Mouse (Mus musculus): Measurements from ENCODE around the gene Pnmal1.

Pnmal1 gene

DNA sequence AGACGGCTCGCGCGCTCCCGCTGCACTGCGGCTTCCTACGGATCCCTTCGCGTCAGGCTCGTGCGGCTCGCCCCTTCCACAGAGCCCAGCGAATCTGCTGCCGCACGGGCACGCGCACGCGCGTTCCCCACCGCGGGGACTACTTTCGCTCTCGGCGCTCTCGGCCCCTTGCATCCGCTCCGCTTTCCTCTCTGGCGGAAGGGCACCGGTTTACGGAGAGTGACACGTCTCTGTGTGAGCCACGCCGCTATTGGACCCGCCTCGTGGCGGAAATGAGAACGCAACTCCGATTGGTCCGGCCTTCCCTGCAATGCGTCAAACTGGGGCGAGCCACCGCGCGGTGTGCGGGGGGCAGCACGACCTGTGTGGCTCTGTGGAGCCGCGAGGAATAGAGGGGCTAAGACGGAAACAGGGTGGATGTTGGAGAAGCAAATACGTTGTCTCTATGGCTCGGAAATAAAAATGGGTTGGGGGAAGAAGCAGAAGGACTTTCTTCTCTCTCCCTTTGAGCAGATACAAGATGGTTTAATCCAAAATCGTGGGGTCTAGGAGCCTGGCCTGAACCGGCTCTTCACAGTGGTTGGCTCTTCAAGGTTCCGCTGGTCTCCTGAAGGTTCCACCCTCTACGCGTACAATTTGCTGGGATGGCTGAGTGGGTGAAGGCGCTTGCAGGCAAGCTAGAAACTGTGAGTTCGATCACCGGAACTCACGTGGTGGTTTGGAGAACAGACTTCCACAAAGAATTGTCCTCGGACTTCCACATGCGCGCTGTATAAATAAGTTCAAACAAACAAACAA is 35.2 kb upstream of the Pnmal1 start, which contains the start of gene Calm3:
Calm3 (minus strand) TSS at position 78 of the 798 bp plus-strand sequence.
- DNase-seq = peak; percentile 99 to 100

DNA sequence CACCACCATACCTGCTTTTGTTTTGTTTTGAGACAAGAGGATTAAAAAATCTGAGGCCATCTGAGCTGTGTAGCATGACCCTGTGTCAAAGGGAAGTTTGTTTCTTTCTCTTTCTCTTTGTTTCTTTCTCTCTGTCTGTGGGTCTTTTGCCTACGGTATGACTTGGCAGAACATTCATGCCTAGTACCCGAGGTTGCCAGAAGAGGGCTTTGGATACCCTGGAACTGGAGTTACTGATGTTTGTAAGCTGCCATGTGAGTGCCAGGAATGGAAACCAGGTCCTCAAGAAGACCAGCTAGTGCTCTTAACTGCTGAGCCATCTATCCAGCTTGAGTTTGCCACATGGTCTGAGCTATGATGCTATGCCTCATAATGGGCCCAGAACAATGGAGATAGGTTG is 31.1 kb upstream of the Pnmal1 start:
- no peak for DNase-seq

DNA sequence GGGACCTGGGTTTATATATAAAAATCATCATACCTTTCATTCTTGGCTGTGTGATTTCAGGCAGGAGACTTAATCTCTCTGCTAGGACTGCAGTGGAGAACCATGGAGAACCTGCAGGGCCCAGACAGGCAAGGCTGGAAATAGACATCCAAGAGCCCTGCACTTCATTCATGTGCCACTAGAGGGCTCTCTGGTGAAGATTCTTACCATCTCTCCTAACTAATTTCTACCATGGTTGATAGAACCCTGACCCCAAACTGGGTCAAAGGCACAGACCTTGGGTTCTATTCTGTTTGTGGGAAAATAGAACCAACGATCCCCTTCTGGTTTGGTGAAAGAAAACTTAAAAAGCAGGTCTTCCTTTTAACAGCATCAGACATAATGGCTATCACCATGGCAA is 28.6 kb upstream of the Pnmal1 start:
- peak; percentile 82 to 86 for DNase-seq

DNA sequence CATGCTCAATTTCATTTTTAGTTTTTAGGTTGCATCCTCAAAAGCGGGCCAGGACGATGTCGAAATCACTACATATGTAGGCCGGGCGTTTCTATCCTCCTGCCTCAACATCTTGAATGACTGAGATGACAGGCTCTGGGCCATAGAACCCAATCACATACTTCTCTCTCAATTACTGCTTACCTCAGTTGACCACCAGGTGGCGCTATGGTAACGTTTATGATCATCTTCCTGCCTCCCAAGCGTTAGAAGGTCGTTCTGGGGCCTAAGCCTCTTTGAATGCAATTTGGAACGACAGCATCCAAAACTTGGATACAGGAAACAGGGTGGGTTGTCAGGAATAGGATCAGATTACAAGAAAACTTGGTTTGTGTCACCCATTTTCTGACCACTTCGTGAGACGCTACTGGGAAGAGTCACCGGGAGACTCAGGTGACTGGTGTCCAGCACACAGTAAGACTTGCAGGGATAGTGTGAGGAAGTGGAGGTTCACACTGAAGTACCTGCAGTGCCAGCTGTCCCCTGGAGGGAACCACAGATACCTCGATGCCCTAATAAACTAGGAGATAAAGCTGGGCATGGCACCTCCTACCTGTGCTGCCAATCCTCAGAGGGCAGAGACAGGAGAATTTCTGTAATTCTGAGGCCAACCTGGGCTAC is 27.4 kb upstream of the Pnmal1 start:
- peak; percentile 88 to 89 for DNase-seq

DNA sequence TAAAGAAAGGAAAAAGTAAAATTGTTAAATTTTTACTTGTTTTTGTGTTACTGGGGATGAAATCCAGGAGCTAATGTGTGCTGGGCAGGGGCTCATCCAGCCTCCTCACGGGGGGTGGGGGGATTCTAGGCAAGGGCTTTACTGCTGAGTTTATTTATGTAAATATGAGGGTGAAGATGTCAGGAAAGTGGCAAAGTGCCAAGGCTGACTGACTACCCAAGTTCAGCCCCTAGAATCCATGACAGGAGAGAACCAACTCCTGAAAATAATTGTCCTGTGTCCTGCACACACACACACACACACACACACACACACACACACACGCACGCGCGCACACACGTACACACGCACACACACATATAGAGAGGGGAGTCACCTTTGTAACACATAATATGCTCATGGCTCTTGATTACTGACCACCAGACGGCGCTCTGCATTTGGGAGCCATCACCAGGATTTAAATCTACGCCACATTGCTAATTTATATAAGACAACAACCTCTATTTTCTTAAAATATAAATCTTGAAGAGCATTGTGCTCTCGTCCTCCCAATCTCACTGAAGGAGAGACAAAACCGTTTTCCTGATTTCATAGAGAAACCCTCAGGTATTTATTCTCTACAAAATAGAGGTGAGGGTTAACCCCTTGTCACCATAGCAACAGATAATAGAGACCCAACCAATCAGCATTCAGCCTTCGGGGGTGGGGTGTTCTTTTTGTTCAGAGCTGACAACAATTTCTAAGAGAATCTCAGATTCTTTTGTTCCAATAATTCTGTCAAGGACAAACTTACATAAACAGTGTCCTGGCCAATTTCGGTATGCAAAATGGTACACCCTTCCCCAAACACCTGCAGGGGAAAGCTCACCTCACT is 26.5 kb upstream of the Pnmal1 start:
- peak; percentile 75 to 79 for DNase-seq

DNA sequence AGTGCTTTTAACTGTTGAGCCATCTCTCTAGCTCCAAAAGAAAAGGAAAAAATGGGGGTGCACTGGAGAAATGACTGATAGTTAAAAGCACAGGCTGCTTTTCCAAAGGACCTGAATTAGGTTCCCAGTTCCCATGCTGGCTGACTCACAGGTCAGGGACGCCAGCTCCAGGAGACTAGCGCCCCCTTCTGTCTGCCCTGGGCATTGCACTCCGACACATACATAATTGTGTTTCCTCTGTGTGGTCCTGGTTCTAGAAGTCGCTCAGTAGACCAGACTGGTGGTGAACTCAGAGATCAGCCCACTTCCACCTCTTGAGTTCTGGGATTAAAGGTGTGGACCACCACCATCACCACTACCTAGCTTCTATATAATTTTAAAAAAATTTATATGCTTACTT is 22.2 kb upstream of the Pnmal1 start:
- peak in 1 of 2 experiments; percentile 47 for DNase-seq

DNA sequence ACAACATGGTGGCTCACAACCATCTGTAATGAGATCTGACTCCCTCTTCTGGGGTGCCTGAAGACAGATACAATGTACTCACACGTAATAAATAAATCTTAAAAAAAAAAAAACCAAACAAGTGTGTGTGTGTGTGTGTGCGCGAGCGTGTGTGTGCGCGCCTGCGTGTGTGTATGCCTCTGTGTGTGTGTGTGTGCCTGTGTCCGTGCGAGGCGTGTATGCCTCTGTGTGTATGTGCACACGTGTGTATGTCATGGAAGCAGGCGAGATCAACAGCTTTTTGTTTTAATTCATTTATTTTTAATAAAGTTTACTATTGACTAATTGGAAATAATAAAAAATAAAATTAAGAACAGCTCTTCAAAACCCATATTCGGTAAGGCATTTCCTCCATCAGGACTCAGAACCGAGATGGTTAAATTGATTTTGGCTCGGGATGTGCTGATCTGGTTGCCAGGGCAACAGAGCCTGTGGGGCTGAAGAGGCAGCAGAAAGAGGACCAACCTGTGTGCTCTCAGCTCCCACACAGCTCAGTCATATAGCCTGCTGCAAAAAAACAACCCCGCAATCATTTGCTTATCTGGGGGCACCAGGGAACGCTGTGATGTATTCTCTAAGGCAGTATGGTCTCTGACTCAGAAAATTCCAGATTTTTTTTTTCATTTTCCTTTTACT is 21.2 kb upstream of the Pnmal1 start:
- DNase-seq = peak in 1 of 2 experiments; percentile 27

DNA sequence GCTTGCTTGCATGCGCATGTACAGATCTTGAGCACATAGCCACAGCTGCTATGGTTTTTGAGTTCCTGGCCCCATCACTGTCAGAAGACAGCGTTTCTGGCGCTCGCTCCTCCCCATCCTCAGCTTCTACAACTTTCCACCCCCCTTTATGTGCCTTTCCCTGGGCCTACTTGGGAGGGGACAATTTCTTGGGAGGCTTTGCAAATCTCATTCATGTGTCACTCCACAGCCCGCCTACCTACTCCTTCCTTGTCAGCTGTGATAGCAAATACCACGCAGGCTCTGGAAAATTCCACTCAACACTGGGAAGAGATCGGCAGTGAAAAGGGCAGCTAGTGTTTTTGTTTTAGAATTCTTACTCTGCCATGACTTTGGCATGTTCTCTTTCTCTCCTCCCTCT is 19.2 kb upstream of the Pnmal1 start:
- peak; percentile 27 to 50 for DNase-seq

DNA sequence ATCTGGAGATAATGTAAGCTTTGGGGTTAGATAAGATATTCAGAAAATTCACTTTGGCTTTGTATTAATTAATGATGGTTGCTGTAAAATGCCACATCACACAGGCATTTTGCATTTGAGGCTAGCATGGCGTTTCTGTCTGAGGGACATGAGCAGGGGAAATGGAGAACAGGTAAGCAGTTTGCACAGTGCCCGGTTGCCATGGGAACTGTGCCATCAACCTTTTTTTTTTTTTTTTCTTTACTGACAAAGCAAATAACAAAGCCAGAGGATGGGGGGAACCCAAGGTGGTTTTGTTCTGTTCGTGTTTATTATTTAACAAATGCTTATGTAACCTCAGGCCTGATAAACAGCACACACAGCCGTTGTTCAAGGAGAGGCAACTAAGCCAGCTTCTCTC is 16.6 kb upstream of the Pnmal1 start:
- DNase-seq = no peak

DNA sequence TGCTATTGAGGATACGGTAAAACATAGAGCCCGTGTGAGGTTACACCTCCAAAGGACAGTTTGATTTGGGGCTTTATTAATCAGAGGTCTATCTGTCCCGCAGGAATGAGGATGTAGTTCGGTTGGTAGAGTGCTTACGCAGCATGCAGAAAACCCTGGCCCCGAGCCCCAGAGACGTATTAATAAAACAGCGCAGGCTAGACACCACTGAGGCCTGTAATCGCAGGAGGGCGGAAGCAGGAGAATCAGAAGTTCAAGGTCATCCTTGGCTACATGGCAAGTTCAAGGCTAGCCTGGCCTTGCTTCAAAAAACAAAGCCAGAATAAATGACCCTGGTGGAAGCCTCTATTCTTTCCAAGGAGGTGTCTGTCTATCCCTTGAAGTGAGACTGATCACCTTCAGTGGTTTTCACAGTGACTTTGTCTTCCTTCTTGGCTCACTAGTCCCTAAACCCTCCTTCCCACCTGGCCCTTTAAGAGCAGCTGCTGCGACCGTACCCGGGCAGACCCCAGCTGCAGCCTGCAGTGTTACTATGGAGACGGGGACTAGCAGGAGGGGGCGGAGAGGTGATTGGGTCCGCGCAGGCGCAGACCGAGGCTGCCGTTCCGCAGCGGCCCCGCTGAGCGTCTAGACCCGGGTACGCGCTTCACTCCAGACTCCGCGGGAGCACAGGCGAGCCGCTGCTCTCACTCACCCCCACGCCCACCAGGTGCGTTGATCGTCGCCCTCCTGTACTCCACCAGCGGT is 15.2 kb upstream of the Pnmal1 start, which contains the start of gene Pnmal2:
Pnmal2 (plus strand) TSS at position 622 of the 747 bp plus-strand sequence.
- DNase-seq = peak; percentile 90 to 94

DNA sequence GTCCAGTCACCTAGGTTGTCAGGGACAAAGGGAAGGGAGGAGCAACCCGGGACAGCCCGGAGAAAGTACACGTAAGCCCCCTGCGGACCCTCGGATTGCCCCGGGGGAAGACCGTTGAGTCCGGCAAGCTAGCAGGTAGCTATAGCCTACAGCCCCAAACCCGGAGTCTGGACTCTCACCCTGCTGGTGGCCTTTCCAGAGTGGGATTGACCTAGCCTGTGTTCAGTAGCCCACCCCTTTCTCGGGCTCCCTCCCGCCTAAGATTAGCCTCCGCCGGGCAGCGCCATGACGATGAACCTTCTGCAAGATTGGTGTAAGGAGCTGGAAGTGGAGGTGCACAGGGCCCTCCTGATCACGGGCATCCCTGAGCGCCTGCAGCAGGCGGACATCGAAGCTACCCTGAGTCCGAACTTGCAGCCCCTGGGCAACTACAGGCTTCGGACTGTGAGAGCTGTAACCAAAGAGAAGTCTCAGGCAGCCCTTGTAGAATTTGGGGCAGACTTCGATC is 14.6 kb upstream of the Pnmal1 start:
- DNase-seq = peak in 1 of 2 experiments; percentile 39

DNA sequence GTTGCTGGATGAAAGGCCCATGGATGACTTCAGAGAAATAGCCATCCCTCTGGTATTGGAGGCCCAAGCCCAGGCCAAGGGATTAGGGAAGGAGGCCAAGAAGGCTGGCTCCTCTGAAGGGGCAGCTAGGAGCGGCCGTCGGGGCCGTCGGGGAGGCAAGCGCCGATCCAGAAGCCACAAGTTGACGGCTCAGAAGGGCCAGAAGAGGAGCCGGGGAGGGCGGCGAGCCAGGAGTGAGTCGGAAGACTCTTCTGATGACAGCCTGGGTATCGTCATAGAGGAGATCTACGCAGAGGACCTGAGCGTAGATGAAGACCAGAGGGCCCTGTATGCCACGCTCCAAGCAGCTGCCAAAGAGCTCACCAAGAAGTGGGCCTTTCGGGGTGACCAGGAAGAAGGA is 14.1 kb upstream of the Pnmal1 start:
- peak; percentile 13 to 34 for DNase-seq

DNA sequence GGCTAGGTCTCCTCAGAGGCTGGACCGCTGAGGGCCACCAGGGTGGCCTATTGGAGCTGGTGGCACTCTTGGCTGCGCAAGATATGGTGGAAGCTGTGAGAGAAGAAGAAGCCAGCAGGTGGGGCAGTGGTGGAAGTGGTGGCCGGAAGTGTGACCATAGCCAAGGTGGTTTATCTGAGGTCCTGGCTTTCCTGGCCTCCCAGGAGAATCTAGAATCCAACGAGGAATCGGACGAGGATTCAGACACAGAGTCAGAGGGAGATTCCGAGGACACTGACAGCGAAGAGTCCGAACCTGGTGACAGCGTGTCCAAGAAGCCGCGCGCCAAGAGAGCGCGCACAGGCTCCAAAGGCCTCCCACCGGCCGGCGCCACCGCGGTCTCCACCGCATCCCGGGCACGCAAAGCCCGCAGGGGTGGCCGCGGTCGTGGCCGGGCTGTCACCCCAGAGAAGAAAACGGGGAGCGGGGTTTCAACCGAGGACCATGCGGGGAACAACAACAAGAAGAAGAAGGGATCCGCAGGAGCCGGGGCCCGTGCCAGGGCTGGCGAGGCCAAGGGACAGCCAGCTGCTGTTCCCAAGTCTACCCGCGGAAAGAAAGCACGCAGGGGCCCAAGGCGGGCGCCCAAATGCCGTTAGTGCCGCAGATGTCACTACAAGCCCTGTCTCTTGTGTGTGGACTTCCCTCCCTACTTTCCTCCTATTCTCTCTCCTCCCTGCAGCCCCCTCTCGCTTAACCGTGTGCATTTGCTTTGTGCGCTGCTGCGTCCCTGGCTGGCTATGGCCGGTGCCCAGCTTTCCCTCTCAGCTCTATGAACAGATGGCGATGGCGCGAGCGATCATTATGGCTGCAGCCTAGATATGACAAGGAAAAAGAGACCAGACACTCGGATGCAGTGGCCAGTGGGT is 12.8 kb upstream of the Pnmal1 start:
- DNase-seq = peak; percentile 55 to 60

DNA sequence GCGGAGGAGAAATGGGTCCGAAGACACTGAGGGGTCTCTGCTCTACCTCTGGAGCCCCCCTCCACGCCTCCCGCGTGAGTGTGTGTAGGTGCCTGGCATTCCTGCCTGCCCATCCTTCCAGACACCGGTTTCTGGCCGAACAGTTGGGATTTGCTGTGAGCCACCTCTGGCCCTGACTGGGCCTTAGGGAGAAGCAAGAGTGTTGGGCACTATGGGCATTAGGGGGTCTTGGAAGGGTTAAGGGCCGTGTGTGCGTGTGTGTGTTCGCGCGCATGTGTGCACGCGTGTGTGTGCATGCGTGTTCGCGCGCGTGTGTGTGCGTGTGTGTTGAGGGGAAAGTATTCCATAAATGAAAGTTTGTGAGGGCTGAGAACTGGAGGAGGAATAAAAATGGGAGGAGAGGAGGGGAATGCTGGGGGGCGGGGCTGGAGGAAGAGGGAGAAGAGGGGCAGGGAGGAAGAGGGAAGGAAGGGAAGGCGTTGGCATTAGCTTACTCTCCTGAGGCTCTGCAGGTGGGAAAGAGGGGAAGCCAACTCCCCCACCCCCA is 12.1 kb upstream of the Pnmal1 start:
- DNase-seq = peak; percentile 47 to 48

DNA sequence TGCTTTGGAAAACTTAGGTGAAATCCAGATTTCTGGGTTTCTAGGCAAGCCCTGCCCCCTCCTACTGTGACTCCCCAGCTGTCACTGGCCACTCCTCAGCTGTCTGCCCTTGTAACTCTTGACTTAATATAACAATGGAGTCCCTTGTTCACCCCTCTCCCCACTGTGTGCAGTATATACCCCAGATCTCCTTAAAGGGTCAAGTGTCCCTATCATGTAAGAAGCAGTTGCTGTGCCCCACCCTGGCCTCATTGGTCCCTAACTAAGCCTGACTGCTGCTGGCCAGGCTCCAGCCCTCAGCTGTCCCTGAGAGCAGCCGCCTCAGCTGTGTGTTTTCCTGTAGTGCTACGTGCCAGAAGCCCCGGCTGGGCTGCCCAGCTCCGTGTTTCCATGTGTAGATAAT is 11.5 kb upstream of the Pnmal1 start:
- DNase-seq = peak; percentile 66 to 73

DNA sequence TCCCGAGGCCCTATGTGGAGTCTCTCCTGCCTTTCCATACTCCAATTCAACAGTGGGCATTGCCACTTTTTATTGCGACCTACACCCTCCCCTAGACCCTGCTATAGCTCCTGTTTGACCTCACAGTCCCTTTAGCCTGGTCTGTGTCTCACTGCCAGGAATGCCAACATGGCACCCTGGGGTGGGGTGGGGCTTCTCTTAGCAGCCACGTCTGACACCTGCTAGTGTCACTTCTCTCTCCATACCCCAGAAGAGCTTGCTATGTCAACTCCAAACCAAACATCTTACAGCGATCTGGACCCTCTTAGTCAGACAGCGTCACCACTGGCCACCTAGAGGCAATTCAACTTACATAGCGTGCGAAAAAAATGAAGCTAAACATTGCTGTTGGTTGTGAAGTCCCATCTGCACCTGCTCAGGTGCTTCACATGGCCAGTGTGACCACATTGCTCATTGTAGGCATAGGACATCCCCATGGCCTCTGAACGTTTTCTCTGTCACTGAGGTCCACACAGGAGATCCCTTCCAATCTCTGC is 10.5 kb upstream of the Pnmal1 start:
- no peak for DNase-seq

DNA sequence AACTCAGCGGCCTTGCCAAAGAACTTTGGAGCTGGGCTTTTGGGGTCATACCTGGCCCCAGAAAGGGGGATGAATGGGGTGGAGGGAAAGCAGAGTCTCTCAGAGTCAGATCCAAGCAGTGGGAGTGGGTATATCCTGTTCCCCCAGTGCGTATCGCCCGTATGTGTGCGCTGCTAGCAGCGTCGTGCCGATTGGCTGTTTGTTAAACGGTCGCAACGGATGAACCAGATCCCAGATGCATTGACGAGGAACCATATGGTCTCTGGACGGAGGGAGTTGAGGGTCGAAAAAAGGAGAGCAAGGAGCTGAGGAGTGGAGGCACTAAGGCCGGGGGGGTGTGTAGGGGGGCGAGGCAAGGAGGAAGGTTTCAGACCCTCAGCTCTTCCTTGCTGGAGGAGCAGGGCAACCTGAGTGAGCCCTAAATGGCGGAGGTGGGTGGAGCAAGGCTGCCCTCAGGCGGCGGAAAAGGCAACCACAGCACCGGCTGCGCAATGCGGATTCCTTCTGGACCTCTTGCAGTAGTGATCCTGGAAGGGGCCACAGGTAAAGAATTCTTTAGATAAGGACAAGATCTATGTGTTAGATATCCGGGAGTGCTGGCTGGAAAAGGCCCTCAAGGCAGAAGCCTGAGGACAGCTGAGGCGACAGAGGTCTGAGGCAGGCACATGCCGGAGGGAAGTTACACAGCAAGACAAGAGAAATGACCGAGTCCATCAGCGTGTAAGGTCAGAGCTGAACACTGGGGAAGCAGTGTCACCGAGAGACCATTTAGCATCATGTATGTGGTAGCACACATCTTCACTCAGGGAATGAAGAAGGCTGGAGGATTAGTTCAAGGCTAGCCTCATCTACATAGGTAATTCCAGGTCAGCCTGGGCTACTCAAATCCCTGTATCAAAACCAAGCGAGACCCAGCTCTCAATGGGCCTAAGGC is 9.3 kb upstream of the Pnmal1 start:
- DNase-seq = peak; percentile 86 to 88

DNA sequence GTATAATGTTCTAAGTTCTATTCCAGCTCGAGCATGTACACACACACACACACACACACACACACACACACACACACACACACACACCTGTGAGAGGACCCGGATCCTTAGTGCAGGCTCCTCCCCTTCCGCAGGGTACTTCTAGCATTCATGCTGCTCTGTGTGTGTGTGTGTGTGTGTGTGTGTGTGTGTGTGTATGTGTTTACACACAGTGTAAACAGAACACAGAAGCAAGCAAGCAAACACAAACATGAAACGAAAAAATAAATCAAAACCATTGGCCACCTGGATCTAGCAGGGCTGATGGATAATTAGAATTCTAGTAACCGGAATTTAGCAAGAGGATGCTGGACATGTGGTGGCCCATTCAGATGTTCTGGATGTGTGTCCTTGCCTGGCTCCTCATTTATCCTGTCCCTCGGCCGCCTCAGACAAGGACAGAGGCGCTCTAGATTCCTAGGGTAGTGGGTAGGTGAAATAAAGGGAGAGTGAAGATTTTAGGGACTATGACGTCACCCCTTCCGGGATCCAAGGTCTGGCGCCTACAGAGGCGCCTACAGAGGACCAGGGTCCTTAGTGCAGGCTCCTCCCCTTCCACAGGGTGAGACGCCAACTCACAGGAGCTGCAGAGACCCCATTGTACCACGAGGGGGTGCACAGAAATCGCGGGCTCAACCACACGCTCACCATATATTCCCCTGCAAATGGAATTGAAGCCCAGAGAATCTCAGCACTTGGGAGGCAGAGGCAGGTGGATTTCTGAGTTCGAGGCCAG is 8.4 kb upstream of the Pnmal1 start:
- DNase-seq = peak; percentile 87 to 89

All from kidney, postnatal 4 days (tissue).